Mouse (Mus musculus): ENCODE results near the gene Cyb5d2. TPM values are rescaled to one million over a fixed set of nuclear protein-coding genes. Genes with fewer than 3 reads are reported as not detected.

The Cyb5d2 gene
- total and polyA plus RNA-seq, 3 experiments, result 2.4 to 3.9 (median 3.9) TPM

DNA sequence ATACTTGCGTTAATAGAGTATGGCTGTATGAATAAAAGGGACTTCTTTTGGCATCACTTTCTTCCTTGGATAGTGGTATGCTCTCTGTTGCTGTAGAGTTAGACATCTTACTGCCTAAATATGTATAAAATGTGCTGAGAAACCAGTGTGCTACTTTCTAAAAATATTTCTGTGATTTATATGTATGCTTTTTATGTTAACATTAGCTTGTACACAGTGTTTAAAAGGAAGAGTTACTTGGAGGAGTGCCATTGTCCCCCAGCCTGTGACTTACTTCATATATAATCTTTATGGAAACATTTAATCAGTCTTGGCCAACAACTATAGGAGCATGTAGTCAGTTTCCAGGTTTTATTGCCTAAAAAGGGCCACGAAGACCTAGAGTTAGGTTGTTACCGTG lies 26.9 kb downstream of the Cyb5d2 start:
- in situ Hi-C loops (cut with MboI; ENCODE audit: low pct_ligation_motif_present, low pct_unique_long_range_greater_than_20kb, low sequenced_read_pairs), result no loop called here
- H3K79me2 ChIP-seq (replicated peaks; ENCODE audit: control insufficient read depth, extremely low read depth, insufficient read depth, poor library complexity, severe bottlenecking), result no peaks in the 10 kb centered on the region
- no peak overlapping the region for H3K4me3 ChIP-seq (replicated peaks in 1 of 3; ENCODE audit: low read depth in 2 of 3, low read length in 2 of 3, poor library complexity in 1 of 3)
- H3K4me2 ChIP-seq (ENCODE audit: insufficient read depth, low read depth, poor library complexity, severe bottlenecking), result no peak overlapping the region
- dilution Hi-C loops (cut with MboI; ENCODE audit: extremely low pct_ligation_motif_present, extremely low pct_unique_long_range_greater_than_20kb, low sequenced_read_pairs), result no loop called here
- DNase-seq (ENCODE audit: extremely low read depth), result no peak
- TF ChIP-seq SMC3 (IDR thresholded peaks at IDR 0.05; ENCODE audit: low read depth, low read length) (no peak), NELFE (IDR thresholded peaks at IDR 0.05; ENCODE audit: low read depth, low read length) (no peak), GABPA (IDR thresholded peaks at IDR 0.05; ENCODE audit: insufficient replicate concordance, low read depth, low read length) (no peak), JUN (IDR thresholded peaks at IDR 0.05; ENCODE audit: insufficient read depth, low read depth, low read length) (no peak), RCOR1 (conservative IDR thresholded peaks at IDR 0.05; ENCODE audit: low read depth, low read length) (no peak), E2F4 (IDR thresholded peaks at IDR 0.05; ENCODE audit: insufficient replicate concordance, low read depth, low read length) (no peak), PAX5 (IDR thresholded peaks at IDR 0.05; ENCODE audit: low read length) (no peak), MAZ (IDR thresholded peaks at IDR 0.05; ENCODE audit: low read depth, low read length) (no peak), ELF1 (IDR thresholded peaks at IDR 0.05; ENCODE audit: low read depth, low read length) (no peak), ETS1 (conservative IDR thresholded peaks at IDR 0.05; ENCODE audit: low read depth, low read length) (no peak), MAX (IDR thresholded peaks at IDR 0.05; ENCODE audit: low read length) (no peak), POLR2A (IDR thresholded peaks at IDR 0.05; ENCODE audit: low read depth, low read length) (no peak), ZMIZ1 (IDR thresholded peaks at IDR 0.05; ENCODE audit: low read depth, low read length) (no peak), HCFC1 (IDR thresholded peaks at IDR 0.05; ENCODE audit: low read depth, low read length) (no peak), MXI1 (IDR thresholded peaks at IDR 0.05; ENCODE audit: low read depth, low read length) (no peak), RAD21 (IDR thresholded peaks at IDR 0.05; ENCODE audit: low read depth, low read length) (no peak), BHLHE40 (IDR thresholded peaks at IDR 0.05; ENCODE audit: low read depth, low read length) (no peak)
- H3K36me3 ChIP-seq (replicated peaks in 1 of 2; ENCODE audit: control insufficient read depth in 1 of 2, insufficient read depth in 1 of 2, low read length in 1 of 2), result peaks cover 43 to 56% of the 10 kb centered on the region in 2 experiments
- H3K27me3 ChIP-seq (replicated peaks), result no peaks in the 10 kb centered on the region
- no peaks in the 10 kb centered on the region for H3K4me1 ChIP-seq (ENCODE audit: control insufficient read depth in 1 of 2, insufficient read depth in 2 of 2)
- no peak overlapping the region for H3K27ac ChIP-seq (ENCODE audit: insufficient read depth, low read depth)
- H3K9ac ChIP-seq (ENCODE audit: insufficient read depth, low read depth), result no peak overlapping the region
- H3K9me3 ChIP-seq (replicated peaks; ENCODE audit: low read length), result no peaks in the 10 kb centered on the region

DNA sequence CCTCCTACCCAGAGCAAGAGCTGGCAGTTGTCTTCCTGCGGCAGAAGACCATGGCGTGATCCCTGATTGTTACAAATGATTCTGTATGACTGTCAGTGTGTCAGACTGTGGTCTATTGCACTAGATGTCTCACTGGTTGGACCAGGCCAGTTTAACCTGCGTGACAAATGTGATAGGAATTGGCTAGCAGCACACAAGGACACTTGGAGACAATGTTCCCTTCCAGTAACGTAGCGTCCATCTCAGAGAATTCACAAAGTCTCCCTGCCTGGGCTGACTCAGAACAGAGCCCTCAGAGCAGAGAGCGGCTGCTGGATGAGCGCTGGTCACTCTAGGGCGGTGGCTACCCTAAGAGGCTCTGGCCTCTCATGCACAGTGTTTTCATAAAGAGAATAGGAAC lies 28.2 kb downstream of the Cyb5d2 start:
- dilution Hi-C loops (cut with MboI; ENCODE audit: extremely low pct_ligation_motif_present, extremely low pct_unique_long_range_greater_than_20kb, low sequenced_read_pairs) (no loop called here), in situ Hi-C loops (cut with MboI; ENCODE audit: low pct_ligation_motif_present, low pct_unique_long_range_greater_than_20kb, low sequenced_read_pairs) (no loop called here)
- Histone ChIP-seq H3K27ac (ENCODE audit: insufficient read depth, low read depth) (no peak overlapping the region), H3K4me2 (ENCODE audit: insufficient read depth, low read depth, poor library complexity, severe bottlenecking) (no peak overlapping the region), H3K9ac (ENCODE audit: insufficient read depth, low read depth) (no peak overlapping the region), H3K27me3 (replicated peaks) (no peaks in the 10 kb centered on the region), H3K36me3 (replicated peaks in 1 of 2; ENCODE audit: control insufficient read depth in 1 of 2, insufficient read depth in 1 of 2, low read length in 1 of 2) (peaks cover 55 to 69% of the 10 kb centered on the region in 2 experiments), H3K4me1 (ENCODE audit: control insufficient read depth in 1 of 2, insufficient read depth in 2 of 2) (no peaks in the 10 kb centered on the region), H3K9me3 (replicated peaks; ENCODE audit: low read length) (no peaks in the 10 kb centered on the region), H3K79me2 (replicated peaks; ENCODE audit: control insufficient read depth, extremely low read depth, insufficient read depth, poor library complexity, severe bottlenecking) (no peaks in the 10 kb centered on the region), H3K4me3 (replicated peaks in 1 of 3; ENCODE audit: low read depth in 2 of 3, low read length in 2 of 3, poor library complexity in 1 of 3) (no peak overlapping the region)
- DNase-seq (ENCODE audit: extremely low read depth), result no peak
- TF ChIP-seq CHD2 (IDR thresholded peaks at IDR 0.05; ENCODE audit: low read length) (no peak), USF2 (conservative IDR thresholded peaks at IDR 0.05; ENCODE audit: low read depth, low read length) (no peak), ZNF384 (IDR thresholded peaks at IDR 0.05; ENCODE audit: low read depth, low read length) (no peak), POLR2AphosphoS2 (IDR thresholded peaks at IDR 0.05; ENCODE audit: low read depth, low read length) (no peak), CTCF (conservative IDR thresholded peaks at IDR 0.05 in 1 of 2, IDR thresholded peaks at IDR 0.05 in 1 of 2; ENCODE audit: low read depth in 2 of 2, low read length in 2 of 2) (no peak), ZMIZ1 (IDR thresholded peaks at IDR 0.05; ENCODE audit: low read depth, low read length) (no peak), POLR2A (IDR thresholded peaks at IDR 0.05; ENCODE audit: low read depth, low read length) (no peak)
